Mouse (Mus musculus): Measurements from ENCODE around the gene Gm3238.
"Not testable (repeated sequence)": the region's sequence is repeated elsewhere in the genome, so short reads cannot be mapped to it uniquely, and the experiment has no call there.

The Gm3238 gene

DNA sequence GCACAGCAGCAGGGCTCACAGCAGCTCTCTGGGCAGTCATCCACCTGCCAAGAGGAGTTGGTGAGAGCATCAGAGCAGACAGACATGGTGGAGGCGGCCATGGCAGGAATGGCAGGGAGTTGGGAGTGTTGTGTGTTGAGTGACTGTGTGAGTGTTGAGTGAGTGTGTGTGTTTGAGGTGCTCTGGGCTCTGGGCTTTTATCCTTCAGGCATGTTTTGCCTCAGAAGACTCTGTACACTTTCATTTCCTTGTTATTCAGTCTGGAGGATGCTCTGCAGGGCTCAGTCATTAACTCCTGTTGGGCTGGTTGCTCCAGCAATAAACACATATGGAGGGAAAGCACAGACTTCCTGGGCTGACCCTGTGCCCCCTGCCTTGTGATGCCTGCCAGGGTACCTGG is at the start of gene Gm3238:
TSS of gene Gm3238 (minus strand) at position 101 of the 400 bp plus-strand sequence.
- not testable (repeated sequence) for DNase-seq

DNA sequence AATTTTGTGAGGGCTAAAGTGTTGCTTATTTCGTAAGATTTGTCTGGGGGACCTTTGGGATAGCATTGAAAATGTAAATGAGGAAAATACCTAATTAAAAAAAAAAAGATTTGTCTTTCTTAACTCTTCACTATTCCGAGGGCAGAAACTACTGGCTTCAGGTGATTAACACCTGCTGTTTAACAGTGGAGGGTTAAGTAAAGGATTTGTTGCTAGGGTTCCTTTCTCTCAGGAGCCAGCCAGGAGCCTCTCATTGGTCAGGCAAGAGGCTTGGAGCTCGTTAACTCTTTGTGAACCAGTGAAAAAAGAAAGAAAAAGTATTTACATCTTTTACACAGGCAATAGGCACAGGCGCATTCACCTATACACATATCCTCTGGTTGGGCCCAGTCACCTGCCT is 48.1 kb upstream of the Gm3238 start:
- DNase-seq = no peak

GRCm38 (mm10) chr10:77818523-77818922 is 47.4 kb upstream of the Gm3238 start:
- DNase-seq = no peak

- DNase-seq = peak; percentile 26 to 38
Observed at GRCm38 (mm10) chr10:77815514-77815913, 44.4 kb upstream of the Gm3238 start.

- DNase-seq = no peak
Observed at GRCm38 (mm10) chr10:77814382-77814781, 43.3 kb upstream of the Gm3238 start, which contains the start of gene Gm2696. Gm2696 (plus strand) TSS chr10:77814682.

DNA sequence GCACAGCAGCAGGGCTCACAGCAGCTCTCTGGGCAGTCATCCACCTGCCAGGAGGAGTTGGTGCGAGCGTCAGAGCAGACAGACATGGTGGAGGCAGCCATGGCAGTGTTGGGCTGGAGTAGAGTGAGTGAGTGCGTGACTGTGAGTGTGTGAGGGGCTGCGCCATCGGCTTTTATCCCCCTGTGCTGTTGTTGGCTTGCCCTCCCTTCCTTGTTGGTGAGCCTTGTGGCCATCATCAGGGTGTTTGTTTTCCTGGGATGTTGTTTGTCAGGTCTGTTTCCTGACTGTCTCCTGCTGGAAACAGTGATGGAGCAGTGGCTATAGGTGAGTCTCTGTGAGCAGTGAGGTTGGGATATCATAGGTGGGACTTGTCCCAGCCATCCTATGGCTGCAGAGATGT is 40.6 kb upstream of the Gm3238 start, which contains the start of gene Gm9507:
TSS of gene Gm9507 (minus strand) at position 101 of the 400 bp plus-strand sequence.
- no peak for DNase-seq

GRCm38 (mm10) chr10:77804095-77804494 is 33.0 kb upstream of the Gm3238 start:
- DNase-seq = no peak

DNA sequence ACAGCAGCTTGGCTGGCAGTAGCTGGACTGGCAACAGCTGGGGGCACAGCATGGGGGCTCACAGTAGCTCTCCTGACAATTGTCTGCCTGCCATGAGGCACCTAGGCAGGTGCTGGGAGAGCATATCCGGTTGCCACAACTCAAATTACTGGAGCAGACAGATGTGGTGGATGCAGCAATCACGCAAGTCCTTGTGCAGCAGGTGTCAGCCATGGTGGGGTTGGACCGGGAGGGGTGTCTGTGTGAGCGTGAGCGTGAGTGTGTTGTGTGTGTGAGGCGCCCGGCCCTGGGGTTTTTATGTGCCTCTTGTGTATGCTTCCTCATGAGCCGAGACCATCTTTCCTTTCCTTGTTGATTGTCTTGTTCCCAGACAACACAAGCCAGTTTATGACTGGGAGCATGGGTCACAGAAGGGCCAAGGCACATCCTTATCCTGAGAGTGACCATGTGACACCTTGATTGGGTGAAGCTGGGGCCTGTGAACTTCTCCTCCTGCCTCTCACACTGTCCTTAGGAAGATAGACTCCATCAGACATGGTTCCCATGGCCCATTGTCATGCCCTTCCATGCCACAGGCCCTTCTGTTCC is 27.9 kb upstream of the Gm3238 start, which contains the start of gene Gm19668:
TSS of gene Gm19668 (minus strand) at position 213 of the 588 bp plus-strand sequence.
- no peak for DNase-seq

DNA sequence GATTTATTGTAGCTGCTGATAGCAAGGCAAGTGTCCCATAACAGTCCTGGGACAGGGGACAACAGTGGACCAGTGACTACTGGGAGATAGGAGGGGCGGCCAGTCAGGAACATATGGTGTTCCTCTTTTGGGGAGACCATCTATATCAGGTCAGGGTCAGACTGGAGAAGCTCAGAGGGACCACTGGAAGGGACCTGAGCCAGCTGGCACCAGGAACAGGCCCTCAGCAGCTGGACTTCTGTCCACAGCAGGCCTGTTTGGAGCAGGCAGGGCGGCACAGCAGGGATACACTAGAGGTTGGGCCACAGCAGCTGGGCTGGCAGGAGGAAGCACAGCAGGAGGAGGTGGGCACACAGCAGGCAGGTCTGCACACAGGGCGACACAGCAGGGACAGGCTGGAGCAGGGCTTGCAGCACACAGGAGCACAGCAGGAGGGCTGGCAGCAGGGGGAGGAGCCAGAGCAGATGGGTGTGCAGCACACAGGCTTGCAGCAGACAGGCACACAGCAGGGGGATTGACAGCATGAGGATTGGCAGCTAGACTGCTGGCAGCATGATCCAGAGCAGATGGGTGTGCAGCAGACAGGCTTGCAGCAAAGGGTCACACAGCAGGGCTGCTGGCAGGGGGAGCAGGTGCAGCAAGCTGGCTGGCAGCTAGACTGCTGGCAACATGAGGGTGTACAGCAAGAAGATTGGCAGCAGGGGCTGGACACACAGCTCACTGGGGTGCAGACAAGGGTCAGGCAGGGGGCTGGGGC is 27.2 kb upstream of the Gm3238 start:
- not testable (repeated sequence) for DNase-seq

DNA sequence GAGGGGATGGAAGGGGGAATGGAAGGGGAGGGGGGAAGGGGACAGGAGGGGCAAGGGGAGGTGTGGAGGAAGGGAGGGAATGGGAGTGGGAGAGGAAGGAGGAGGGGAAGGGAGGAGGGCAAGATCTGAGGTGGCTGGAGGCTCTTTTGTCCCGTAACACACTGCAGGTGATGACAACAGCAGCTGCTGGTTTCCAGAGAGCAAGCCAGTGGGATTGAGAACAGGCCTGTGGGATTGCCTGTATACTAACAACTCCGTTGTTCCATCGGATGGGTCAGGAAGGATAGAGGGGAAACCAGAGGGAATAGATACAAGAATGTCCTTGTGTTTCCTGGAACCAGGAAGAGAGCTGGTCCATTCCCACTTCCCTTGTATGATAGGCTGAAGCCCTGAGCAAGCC is 26.6 kb upstream of the Gm3238 start:
- no peak for DNase-seq

DNA sequence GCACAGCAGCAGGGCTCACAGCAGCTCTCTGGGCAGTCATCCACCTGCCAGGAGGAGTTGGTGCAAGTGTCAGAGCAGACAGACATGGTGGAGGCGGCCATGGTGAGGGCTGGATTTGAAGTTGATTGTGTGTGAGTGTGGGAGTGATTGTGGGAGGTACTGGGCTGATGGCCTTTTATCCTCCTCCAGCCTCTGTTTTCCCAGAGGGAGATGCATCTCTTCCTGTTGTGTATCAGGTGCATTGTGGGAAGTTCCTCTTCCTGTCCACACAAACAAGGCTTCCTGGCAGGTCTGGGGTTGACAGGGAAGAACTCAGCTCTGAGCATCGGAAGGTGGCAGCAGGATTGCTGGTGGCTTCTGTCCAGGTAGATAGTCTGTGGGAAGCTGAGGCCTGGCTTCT is 23.9 kb upstream of the Gm3238 start, which contains the start of gene Gm9639:
TSS of gene Gm9639 (minus strand) at position 101 of the 400 bp plus-strand sequence.
- no peak for DNase-seq

DNA sequence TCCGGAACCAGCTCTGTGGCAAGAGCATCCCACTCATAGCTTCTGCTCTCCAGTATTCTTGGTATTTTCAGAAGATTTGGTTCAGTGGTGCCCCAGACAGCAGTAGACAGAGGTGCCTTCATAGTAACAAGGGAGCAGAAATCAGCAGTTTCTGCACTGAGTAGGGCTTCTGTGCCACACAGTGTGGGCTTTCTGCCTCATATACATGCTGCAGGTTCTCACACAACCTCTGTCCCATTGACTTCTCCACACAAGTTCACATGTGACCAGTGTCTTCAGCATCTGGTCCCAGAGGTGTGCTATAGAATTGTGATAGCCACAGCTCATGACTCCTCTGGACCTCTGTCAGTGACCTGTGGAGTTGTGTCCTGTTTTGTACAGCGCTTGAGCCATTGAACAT is 17.5 kb upstream of the Gm3238 start:
- no peak for DNase-seq

DNA sequence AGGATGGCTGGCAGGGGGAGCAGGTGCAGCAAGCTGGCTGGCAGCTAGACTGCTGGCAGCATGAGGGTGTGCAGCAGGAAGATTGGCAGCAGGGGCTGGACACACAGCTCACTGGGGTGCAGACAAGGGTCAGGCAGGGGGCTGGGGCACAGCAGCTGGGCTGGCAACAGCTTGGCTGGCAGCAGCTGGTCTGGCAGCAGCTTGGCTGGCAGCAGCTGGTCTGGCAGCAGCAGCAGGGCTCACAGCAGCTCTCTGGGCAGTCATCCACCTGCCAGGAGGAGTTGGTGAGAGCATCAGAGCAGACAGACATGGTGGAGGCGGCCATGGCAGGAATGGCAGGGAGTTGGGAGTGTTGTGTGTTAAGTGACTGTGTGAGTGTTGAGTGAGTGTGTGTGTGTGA is 16.8 kb upstream of the Gm3238 start, which contains the start of gene Gm7137:
TSS of gene Gm7137 (minus strand) at position 325 of the 400 bp plus-strand sequence.
- DNase-seq = not testable (repeated sequence)

DNA sequence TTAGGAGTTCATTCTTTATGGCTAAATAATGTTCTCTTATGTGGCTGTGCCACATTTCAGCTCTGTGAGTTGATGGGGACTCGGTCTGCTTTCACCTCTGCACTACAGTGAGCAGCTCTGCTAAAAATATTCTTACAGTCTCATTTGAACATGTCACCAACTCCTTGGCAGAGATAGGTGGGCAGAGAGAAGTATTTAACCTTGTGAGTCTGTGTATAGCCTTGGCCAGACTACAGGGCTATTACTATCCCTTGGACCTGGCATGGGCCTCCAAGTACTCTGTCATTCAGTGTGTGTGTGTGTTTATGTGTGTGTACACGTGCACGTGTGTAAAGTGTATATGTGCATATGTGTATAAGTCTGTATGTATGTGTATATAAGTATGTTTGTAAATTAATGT is 12.3 kb upstream of the Gm3238 start:
- not testable (repeated sequence) for DNase-seq

- DNase-seq = not testable (repeated sequence)
Observed at GRCm38 (mm10) chr10:77782442-77782841, 11.3 kb upstream of the Gm3238 start, which contains the start of gene Gm3250. Gm3250 (minus strand) TSS chr10:77782542.

- DNase-seq = not testable (repeated sequence)
Observed at GRCm38 (mm10) chr10:77776844-77777243, 5.7 kb upstream of the Gm3238 start, which contains the start of gene Gm7138. Gm7138 (minus strand) TSS chr10:77776944.

DNA sequence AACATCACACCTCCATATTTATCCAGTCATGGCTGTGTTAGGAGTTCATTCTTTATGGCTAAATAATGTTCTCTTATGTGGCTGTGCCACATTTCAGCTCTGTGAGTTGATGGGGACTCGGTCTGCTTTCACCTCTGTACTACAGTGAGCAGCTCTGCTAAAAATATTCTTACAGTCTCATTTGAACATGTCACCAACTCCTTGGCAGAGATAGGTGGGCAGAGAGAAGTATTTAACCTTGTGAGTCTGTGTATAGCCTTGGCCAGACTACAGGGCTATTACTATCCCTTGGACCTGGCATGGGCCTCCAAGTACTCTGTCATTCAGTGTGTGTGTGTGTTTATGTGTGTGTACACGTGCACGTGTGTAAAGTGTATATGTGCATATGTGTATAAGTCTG is 1.0 kb upstream of the Gm3238 start:
- not testable (repeated sequence) for DNase-seq

- DNase-seq = no peak
Observed at GRCm38 (mm10) chr10:77769727-77770126, 1.4 kb downstream of the Gm3238 start.

DNA sequence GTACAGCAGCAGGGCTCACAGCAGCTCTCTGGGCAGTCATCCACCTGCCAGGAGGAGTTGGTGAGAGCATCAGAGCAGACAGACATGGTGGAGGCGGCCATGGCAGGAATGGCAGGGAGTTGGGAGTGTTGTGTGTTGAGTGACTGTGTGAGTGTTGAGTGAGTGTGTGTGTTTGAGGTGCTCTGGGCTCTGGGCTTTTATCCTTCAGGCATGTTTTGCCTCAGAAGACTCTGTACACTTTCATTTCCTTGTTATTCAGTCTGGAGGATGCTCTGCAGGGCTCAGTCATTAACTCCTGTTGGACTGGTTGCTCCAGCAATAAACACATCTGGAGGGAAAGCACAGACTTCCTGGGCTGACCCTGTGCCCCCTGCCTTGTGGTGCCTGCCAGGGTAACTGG is 11.5 kb downstream of the Gm3238 start, which contains the start of gene Gm3233:
TSS of gene Gm3233 (minus strand) at position 101 of the 400 bp plus-strand sequence.
- not testable (repeated sequence) for DNase-seq

DNA sequence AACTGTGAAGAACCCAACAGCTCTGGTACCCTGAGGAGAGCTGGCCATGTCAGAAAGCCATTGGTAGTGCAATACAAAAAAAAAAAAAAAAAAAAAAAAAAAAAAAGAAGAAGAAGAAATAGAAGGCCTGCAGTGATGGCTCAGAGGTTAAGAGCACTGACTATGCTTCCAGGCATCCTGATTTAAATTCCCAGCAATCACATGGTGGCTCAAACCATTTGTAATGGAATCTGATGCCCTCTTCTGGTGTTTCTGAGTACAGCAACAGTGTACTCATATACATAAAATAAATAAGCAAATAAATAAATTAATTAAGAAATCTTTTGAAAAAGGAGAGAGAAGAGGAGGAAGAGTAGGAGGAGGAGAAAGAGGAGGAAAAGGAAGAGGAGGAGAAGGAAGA is 17.7 kb downstream of the Gm3238 start:
- no peak for DNase-seq

DNA sequence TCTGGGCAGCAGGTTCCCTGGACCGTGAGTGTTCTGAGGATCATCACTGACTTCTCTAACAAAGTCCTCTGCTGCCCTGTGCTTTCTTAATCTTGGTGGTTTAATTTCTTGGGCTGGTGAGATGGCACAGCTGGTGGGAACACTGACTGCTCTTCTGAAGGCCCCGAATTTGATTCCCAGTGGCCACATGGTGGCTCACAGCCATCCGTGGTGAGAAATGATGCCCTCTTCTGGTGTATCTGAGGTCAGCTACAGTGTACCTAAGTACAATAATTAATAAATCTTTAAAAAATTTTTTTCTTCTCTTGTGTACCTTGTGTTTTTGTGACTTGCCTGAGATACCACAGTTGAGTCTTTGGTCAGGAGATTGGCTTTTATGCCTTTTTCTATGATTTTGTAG is 18.8 kb downstream of the Gm3238 start:
- not testable (repeated sequence) for DNase-seq

GRCm38 (mm10) chr10:77751254-77751653 is 19.9 kb downstream of the Gm3238 start, which contains the start of gene Gm9736:
Gm9736 (minus strand) TSS chr10:77751354.
- DNase-seq = not testable (repeated sequence)

DNA sequence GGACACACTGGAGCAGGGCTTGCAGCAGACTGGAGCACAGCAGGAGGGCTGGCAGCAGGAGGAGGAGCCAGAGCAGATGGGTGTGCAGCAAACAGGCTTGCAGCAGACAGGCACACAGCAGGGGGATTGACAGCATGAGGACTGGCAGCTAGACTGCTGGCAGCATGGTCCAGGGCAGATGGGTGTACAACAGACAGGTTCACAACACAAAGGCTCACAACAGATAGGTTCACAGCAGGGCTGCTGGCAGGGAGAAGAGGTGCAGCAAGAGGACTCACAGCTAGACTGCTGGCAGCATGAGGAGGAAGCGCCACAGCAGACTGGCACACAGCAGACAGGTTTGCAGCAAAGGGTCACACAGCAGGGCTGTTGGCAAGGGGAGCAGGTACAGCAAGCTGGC is 20.4 kb downstream of the Gm3238 start:
- DNase-seq = not testable (repeated sequence)
